Comparison of ENCODE assay signal across 8 mouse cellular contexts in the genomic region with DNA sequence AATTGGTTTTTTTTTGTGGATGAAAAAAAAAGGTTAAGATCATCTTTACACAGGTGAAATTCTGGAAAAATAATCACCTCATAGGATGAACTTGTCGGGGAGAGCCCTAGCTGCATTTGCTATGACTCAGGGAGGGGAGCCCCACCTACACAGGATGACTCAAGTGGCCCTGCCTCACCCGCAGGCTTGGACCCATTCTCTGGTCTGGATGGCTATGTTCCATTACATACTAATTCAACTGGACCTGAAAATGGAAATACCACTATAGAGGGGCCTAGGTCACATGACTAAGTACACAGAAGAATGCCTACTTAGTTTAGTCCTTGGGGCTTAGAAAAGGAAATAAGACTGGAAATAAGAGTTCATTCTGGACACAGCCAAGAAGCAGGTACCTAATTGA. TPM values are rescaled to one million over a fixed set of nuclear protein-coding genes. Genes with fewer than 3 reads are reported as not detected.
DNase-seq lines count a peak whose midpoint lies in the region; ATAC-seq and TF ChIP-seq lines count a peak whose summit lies in the region.

No protein-coding gene starts in this region.

- no peak for ATAC-seq in lung, embryonic 15.5 days (ENCODE audit: borderline replicate concordance, extremely low read depth, low FRiP score, low TSS enrichment)

- H3K27ac ChIP-seq in lung, embryonic 15.5 days = no peak overlapping the region

- TF ChIP-seq POLR2A in lung, adult 2 months (IDR thresholded peaks at IDR 0.05; ENCODE audit: borderline replicate concordance, extremely low read depth, low read depth, low read length) = no peak

- DNase-seq in adrenal gland, adult (ENCODE audit: inconsistent age in 2 of 2, low spot score in 1 of 2) = peak; percentile 73 to 83
- no peak for DNase-seq in adrenal gland, adult 18-20 months (ENCODE audit: low spot score in 2 of 2)
- DNase-seq in lung, adult 2 months = no peak
- peak; percentile 8 for DNase-seq in heart, postnatal 4 days
- DNase-seq in natural killer cell, adult 2 months (ENCODE audit: low spot score in 2 of 2) = peak; percentile 47 to 59
- DNase-seq in kidney, adult 9 months = no peak
- DNase-seq in kidney, postnatal 14 days = no peak

- H3K4me3 ChIP-seq in lung, embryonic 15.5 days = 0 out of 2 replicates have a peak overlapping the region, but pooled peaks have one; percentile 100
- H3K4me3 ChIP-seq in lung, adult 2 months (replicated peaks; ENCODE audit: extremely low read depth, low read depth, low read length) = no peak overlapping the region

- WGBS in lung, embryonic 15.5 days = 55% methylated on average over 2 of the region's 2 CpGs
- WGBS in lung, adult 2 months = 16% methylated on average over 2 of the region's 2 CpGs

- no peak overlapping the region; the same call in 1 of the 2 replicates for H3K9ac ChIP-seq in lung, embryonic 15.5 days

- H3K4me1 ChIP-seq in lung, embryonic 15.5 days = peaks cover 60% of the 10 kb centered on the region
- H3K4me1 ChIP-seq in lung, adult 2 months (ENCODE audit: control insufficient read depth, insufficient read depth, low read length) = peaks cover 28% of the 10 kb centered on the region

- no peak for TF ChIP-seq CTCF in lung, adult 2 months (IDR thresholded peaks at IDR 0.05; ENCODE audit: insufficient read depth, low read length)

- peak overlapping the region; percentile 95 for H3K4me2 ChIP-seq in lung, embryonic 15.5 days

- H3K36me3 ChIP-seq in lung, embryonic 15.5 days = peaks cover 45% of the 10 kb centered on the region

- no peaks in the 10 kb centered on the region for H3K27me3 ChIP-seq in lung, embryonic 15.5 days

- H3K9me3 ChIP-seq in lung, embryonic 15.5 days = no peaks in the 10 kb centered on the region

RNA-seq across cellular contexts. Expression of a gene that starts 3.1 kb away (rescaled TPM):
- total RNA-seq in adrenal gland, adult 18-20 months (2021) = 100 to 1,000 TPM; 619 to 923 TPM
- 1,970 and 2,089 TPM in 2 replicates for polyA plus RNA-seq in lung, embryonic 15.5 days (2015; fragmentation: Nextera tagmentation; extraction: Ambion mirVana)
- 933 and 1,129 TPM in 2 replicates for polyA plus RNA-seq in lung, adult 2 months (2012; rRNA removed)
- total RNA-seq in heart, postnatal 4 days (2021) = 100 to 1,000 TPM; 572 to 580 TPM

RNA-seq across cellular contexts. Expression of a gene that starts 4.1 kb away (rescaled TPM):
- 100 to 1,000 TPM; 131 to 138 TPM for total RNA-seq in adrenal gland, adult 18-20 months (2021)
- polyA plus RNA-seq in lung, embryonic 15.5 days (2015; fragmentation: Nextera tagmentation; extraction: Ambion mirVana) = 150 and 162 TPM in 2 replicates
- 83.6 and 113 TPM in 2 replicates for polyA plus RNA-seq in lung, adult 2 months (2012; rRNA removed)
- total RNA-seq in heart, postnatal 4 days (2021) = 100 to 1,000 TPM; 311 to 313 TPM

RNA-seq across cellular contexts. Expression of a gene that starts 4.4 kb away (rescaled TPM):
- 10 to 100 TPM; 72.6 to 80.7 TPM for total RNA-seq in adrenal gland, adult 18-20 months (2021)
- polyA plus RNA-seq in lung, embryonic 15.5 days (2015; fragmentation: Nextera tagmentation; extraction: Ambion mirVana) = 101 and 119 TPM in 2 replicates
- polyA plus RNA-seq in lung, adult 2 months (2012; rRNA removed) = 116 and 146 TPM in 2 replicates
- total RNA-seq in heart, postnatal 4 days (2021) = 10 to 100 TPM; 42.1 to 42.8 TPM

RNA-seq across cellular contexts. Expression of a gene that starts 5.6 kb away (rescaled TPM):
- 10 to 100 TPM; 29.0 to 44.2 TPM for total RNA-seq in adrenal gland, adult 18-20 months (2021)
- 27.9 and 33.3 TPM in 2 replicates for polyA plus RNA-seq in lung, embryonic 15.5 days (2015; fragmentation: Nextera tagmentation; extraction: Ambion mirVana)
- polyA plus RNA-seq in lung, adult 2 months (2012; rRNA removed) = 19.6 and 97.3 TPM in 2 replicates
- 1,000 to 10,000 TPM; 1,339 to 1,391 TPM for total RNA-seq in heart, postnatal 4 days (2021)

RNA-seq across cellular contexts. Expression of a gene that starts 12.5 kb away (rescaled TPM):
- under 1 TPM in 1 of 2 experiments, not detected in 1; 0.22 TPM for total RNA-seq in adrenal gland, adult 18-20 months (2021)
- polyA plus RNA-seq in lung, embryonic 15.5 days (2015; fragmentation: Nextera tagmentation; extraction: Ambion mirVana) = 0.37 and 0.38 TPM in 2 replicates
- polyA plus RNA-seq in lung, adult 2 months (2012; rRNA removed) = 0.70 and 1.7 TPM in 2 replicates
- total RNA-seq in heart, postnatal 4 days (2021) = under 1 TPM; 0.16 to 0.26 TPM

Comparison
In these comparisons a context has a peak if more than half of its experiments do, and no peak if none do; other contexts are left out.
1. DNase-seq: peak in adrenal gland, adult (2 of 2), heart, postnatal 4 days (single experiment) and natural killer cell, adult 2 months (2 of 2); none in adrenal gland, adult 18-20 months (0 of 2), lung, adult 2 months (single experiment), kidney, adult 9 months (single experiment) and kidney, postnatal 14 days (single experiment).